Mouse (Mus musculus): ENCODE measurements around the gene Rab15.

- TF ChIP-seq CTCF (IDR thresholded peaks at IDR 0.05; ENCODE audit: borderline replicate concordance, insufficient read depth, low read length) = no peak
- TF ChIP-seq POLR2A (IDR thresholded peaks at IDR 0.05; ENCODE audit: low read depth, low read length) = no peak
Observed at GRCm38 (mm10) chr12:76869561-76869960, 46.9 kb upstream of the Rab15 start.

Data from embryonic fibroblast, embryonic 13.5 days (primary cell).